Mouse (Mus musculus): ENCODE measurements around the gene Alkbh5.

The Alkbh5 gene

GRCm38 (mm10) chr11:60536180-60536858 is at the start of gene Alkbh5:
Gene Alkbh5 (plus strand): TSS chr11:60536381.
- in situ Hi-C loops (cut with MboI; ENCODE audit: unreplicated experiment in 2 of 2) = loop anchor here in 1 of 2 experiments (25.0 kb wide), 1 partner anchor 151 kb away; the partner anchor contains the start of gene Llgl1

GRCm38 (mm10) chr11:60492726-60493125 is 43.5 kb upstream of the Alkbh5 start:
- in situ Hi-C loops (cut with MboI; ENCODE audit: unreplicated experiment in 2 of 2) = no loop called here

- in situ Hi-C loops (cut with MboI; ENCODE audit: unreplicated experiment in 2 of 2) = no loop called here
Measured at GRCm38 (mm10) chr11:60495692-60496091, 40.5 kb upstream of the Alkbh5 start.

GRCm38 (mm10) chr11:60507281-60507680 is 28.9 kb upstream of the Alkbh5 start:
- in situ Hi-C loops (cut with MboI; ENCODE audit: unreplicated experiment in 2 of 2) = no loop called here

GRCm38 (mm10) chr11:60508950-60509349 is 27.2 kb upstream of the Alkbh5 start:
- in situ Hi-C loops (cut with MboI; ENCODE audit: unreplicated experiment in 2 of 2) = no loop called here

- in situ Hi-C loops (cut with MboI; ENCODE audit: unreplicated experiment in 2 of 2) = no loop called here
Measured at GRCm38 (mm10) chr11:60509500-60509899, 26.7 kb upstream of the Alkbh5 start.

GRCm38 (mm10) chr11:60511893-60512292 is 24.3 kb upstream of the Alkbh5 start:
- in situ Hi-C loops (cut with MboI; ENCODE audit: unreplicated experiment in 2 of 2) = no loop called here

GRCm38 (mm10) chr11:60512520-60512919 is 23.7 kb upstream of the Alkbh5 start:
- in situ Hi-C loops (cut with MboI; ENCODE audit: unreplicated experiment in 2 of 2) = no loop called here

GRCm38 (mm10) chr11:60514941-60515340 is 21.2 kb upstream of the Alkbh5 start:
- in situ Hi-C loops (cut with MboI; ENCODE audit: unreplicated experiment in 2 of 2) = no loop called here

GRCm38 (mm10) chr11:60518305-60518704 is 17.9 kb upstream of the Alkbh5 start:
- in situ Hi-C loops (cut with MboI; ENCODE audit: unreplicated experiment in 2 of 2) = no loop called here

GRCm38 (mm10) chr11:60522027-60522426 is 14.2 kb upstream of the Alkbh5 start:
- in situ Hi-C loops (cut with MboI; ENCODE audit: unreplicated experiment in 2 of 2) = no loop called here

GRCm38 (mm10) chr11:60522661-60523365 is 13.4 kb upstream of the Alkbh5 start:
- in situ Hi-C loops (cut with MboI; ENCODE audit: unreplicated experiment in 2 of 2) = no loop called here

- in situ Hi-C loops (cut with MboI; ENCODE audit: unreplicated experiment in 2 of 2) = loop anchor here in 1 of 2 experiments (25.0 kb wide), 1 partner anchor 161 kb away; the partner anchor contains the start of gene Llgl1
Measured at GRCm38 (mm10) chr11:60526461-60526860, 9.7 kb upstream of the Alkbh5 start.

GRCm38 (mm10) chr11:60535676-60536075 is 505 bp upstream of the Alkbh5 start:
- in situ Hi-C loops (cut with MboI; ENCODE audit: unreplicated experiment in 2 of 2) = loop anchor here in 1 of 2 experiments (25.0 kb wide), 1 partner anchor 152 kb away; the partner anchor contains the start of gene Llgl1

- in situ Hi-C loops (cut with MboI; ENCODE audit: unreplicated experiment in 2 of 2) = loop anchor here in 1 of 2 experiments (25.0 kb wide), 1 partner anchor 150 kb away; the partner anchor contains the start of gene Llgl1
Measured at GRCm38 (mm10) chr11:60536859-60537467, 782 bp downstream of the Alkbh5 start.

- in situ Hi-C loops (cut with MboI; ENCODE audit: unreplicated experiment in 2 of 2) = loop anchor here in 1 of 2 experiments (25.0 kb wide), 1 partner anchor 150 kb away; the partner anchor contains the start of gene Llgl1
Measured at GRCm38 (mm10) chr11:60537468-60538347, 1.5 kb downstream of the Alkbh5 start.

GRCm38 (mm10) chr11:60538371-60539281 is 2.4 kb downstream of the Alkbh5 start:
- in situ Hi-C loops (cut with MboI; ENCODE audit: unreplicated experiment in 2 of 2) = loop anchor here in 1 of 2 experiments (25.0 kb wide), 1 partner anchor 149 kb away; the partner anchor contains the start of gene Llgl1

GRCm38 (mm10) chr11:60539540-60539939 is 3.4 kb downstream of the Alkbh5 start:
- in situ Hi-C loops (cut with MboI; ENCODE audit: unreplicated experiment in 2 of 2) = loop anchor here in 1 of 2 experiments (25.0 kb wide), 1 partner anchor 148 kb away; the partner anchor contains the start of gene Llgl1
